Mouse (Mus musculus) limb, embryonic 11.5 days (tissue): ENCODE measurements around the gene Usp28. TPM values are rescaled to one million over a fixed set of nuclear protein-coding genes. Genes with fewer than 3 reads are reported as not detected.

Source experiments
- ATAC-seq: fragments of 200-750 bp; cut with Nextera tagmentation; 2 replicates; pipeline ENCODE4 v1.8.0; 2017; ENCODE audit warnings: low read depth; ENCODE audit not compliant: insufficient number of reproducible peaks, low FRiP score, low TSS enrichment
- DNase-seq: peaks from one replicate; pipeline ENCODE4 v3.0.0-alpha.2; 2015; ENCODE audit warnings: low spot score
- H3K27ac ChIP-seq: fragments of 300-500 bp; sonication (generic); replicated peaks from 2 replicates; pipeline ENCODE4 v1.5.1; 2014; ENCODE audit warnings: low read depth, mild to moderate bottlenecking, low read length
- H3K27me3 ChIP-seq: fragments of 300-500 bp; sonication (generic); 2 replicates; pipeline ENCODE4 v1.6.1; 2014; ENCODE audit warnings: mild to moderate bottlenecking, low read length, mixed read lengths; ENCODE audit not compliant: control insufficient read depth, insufficient read depth
- H3K36me3 ChIP-seq: fragments of 300-500 bp; sonication (generic); 2 replicates; pipeline ENCODE4 v1.6.1; 2014; ENCODE audit warnings: mild to moderate bottlenecking, low read length, moderate library complexity, mixed read lengths; ENCODE audit not compliant: control insufficient read depth, insufficient read depth
- H3K4me1 ChIP-seq: fragments of 300-500 bp; sonication (generic); 2 replicates; pipeline ENCODE4 v1.6.1; 2014; ENCODE audit warnings: low read length, mixed read lengths; ENCODE audit not compliant: control insufficient read depth, insufficient read depth
- H3K4me2 ChIP-seq: fragments of 300-500 bp; sonication (generic); 2 replicates; pipeline ENCODE4 v1.6.1; 2014; ENCODE audit warnings: low read depth, mild to moderate bottlenecking, moderate library complexity; ENCODE audit not compliant: severe bottlenecking
- H3K4me3 ChIP-seq: fragments of 300-500 bp; sonication (generic); 2 replicates; pipeline ENCODE4 v1.5.1; 2014; ENCODE audit warnings: low read depth, low read length
- H3K9ac ChIP-seq: fragments of 300-500 bp; sonication (generic); 2 replicates; pipeline ENCODE4 v1.6.1; 2014; ENCODE audit warnings: mild to moderate bottlenecking, low read length
- H3K9me3 ChIP-seq: fragments of 300-500 bp; sonication (generic); 2 replicates; pipeline ENCODE4 v1.6.1; 2016; ENCODE audit warnings: low read length; ENCODE audit not compliant: control insufficient read depth
- WGBS: fragments of 180-500 bp; shearing (Covaris S2); extraction: QIAGEN DNeasy Blood & Tissue Kit; methylation state at CpG from one replicate; pipeline ENCODE4 v1.1.7; 2014; 5-methylcytosine and 5-hydroxymethylcytosine counted together
- polyA plus RNA-seq: library from polyadenylated mRNA; unstranded; fragments of >200 nt; fragmentation: Nextera tagmentation; extraction: Ambion mirVana; gene quantifications from 2 replicates; pipeline ENCODE4 v1.2.1, GENCODE M21; 2014

Gene Usp28
- polyA plus RNA-seq = 41.6 and 42.4 TPM in 2 replicates

- peak; percentile 96 for ATAC-seq
- Histone ChIP-seq H3K4me3 (peak within 1 kb of the TSS; percentile 54), H3K36me3 (no peaks in the 10 kb centered on the region), H3K4me2 (peak within 1 kb of the TSS; percentile 74), H3K4me1 (peaks cover 8% of the 10 kb centered on the region; the same call in 1 of the 2 replicates), H3K9ac (peak within 1 kb of the TSS; percentile 69), H3K9me3 (no peaks in the 10 kb centered on the region), H3K27ac (peak within 1 kb of the TSS; percentile 56; the same call in 1 of the 2 replicates), H3K27me3 (no peaks in the 10 kb centered on the region)
- peak; percentile 99 for DNase-seq
- WGBS = under 1% methylated on average over 83 of the region's 94 CpGs
Measured at GRCm38 (mm10) chr9:48984845-48985707, at the start of gene Usp28. Usp28 (plus strand) TSS chr9:48985375.

GRCm38 (mm10) chr9:48942349-48942748 lies 42.8 kb upstream of the Usp28 start:
- Histone ChIP-seq H3K4me3 (no peak overlapping the region), H3K9ac (no peak overlapping the region), H3K36me3 (no peaks in the 10 kb centered on the region), H3K4me1 (no peaks in the 10 kb centered on the region), H3K4me2 (no peak overlapping the region), H3K27me3 (no peaks in the 10 kb centered on the region), H3K9me3 (no peaks in the 10 kb centered on the region), H3K27ac (no peak overlapping the region)
- 86% methylated on average over 1 of the region's 1 CpGs for WGBS
- no peak for DNase-seq
- no peak for ATAC-seq

GRCm38 (mm10) chr9:48947565-48947964 lies 37.6 kb upstream of the Usp28 start:
- no peaks in the 10 kb centered on the region for H3K36me3 ChIP-seq
- no peak for ATAC-seq
- WGBS = 88% methylated on average over 4 of the region's 4 CpGs

GRCm38 (mm10) chr9:48961314-48961713 lies 23.9 kb upstream of the Usp28 start:
- no peaks in the 10 kb centered on the region for H3K27me3 ChIP-seq
- H3K4me1 ChIP-seq = no peaks in the 10 kb centered on the region
- H3K27ac ChIP-seq = no peak overlapping the region
- WGBS = 32% methylated on average over 12 of the region's 12 CpGs
- H3K4me3 ChIP-seq = no peak overlapping the region
- no peak overlapping the region for H3K9ac ChIP-seq
- no peak overlapping the region for H3K4me2 ChIP-seq
- ATAC-seq (no peak), DNase-seq (no peak)
- no peaks in the 10 kb centered on the region for H3K9me3 ChIP-seq
- H3K36me3 ChIP-seq = no peaks in the 10 kb centered on the region

More at GRCm38 (mm10) chr9:48947565-48947964, 37.6 kb upstream of the Usp28 start:
- H3K9me3 ChIP-seq = no peaks in the 10 kb centered on the region
- H3K27me3 ChIP-seq = no peaks in the 10 kb centered on the region
- no peak overlapping the region for H3K9ac ChIP-seq
- H3K27ac ChIP-seq = no peak overlapping the region
- H3K4me1 ChIP-seq = no peaks in the 10 kb centered on the region
- H3K4me2 ChIP-seq = no peak overlapping the region
- H3K4me3 ChIP-seq = no peak overlapping the region
- no peak for DNase-seq

- Histone ChIP-seq H3K9ac (no peak overlapping the region), H3K9me3 (no peaks in the 10 kb centered on the region), H3K4me2 (no peak overlapping the region), H3K4me1 (no peaks in the 10 kb centered on the region), H3K27ac (no peak overlapping the region), H3K4me3 (no peak overlapping the region), H3K27me3 (no peaks in the 10 kb centered on the region), H3K36me3 (no peaks in the 10 kb centered on the region)
- DNase-seq = no peak
- ATAC-seq = no peak
- WGBS = 43% methylated on average over 7 of the region's 7 CpGs
Measured at GRCm38 (mm10) chr9:48962131-48962530, 23.0 kb upstream of the Usp28 start.

- Histone ChIP-seq H3K36me3 (no peaks in the 10 kb centered on the region), H3K4me1 (no peaks in the 10 kb centered on the region), H3K4me2 (no peak within 1 kb of the TSS), H3K27me3 (no peaks in the 10 kb centered on the region), H3K4me3 (no peak within 1 kb of the TSS), H3K9ac (no peak within 1 kb of the TSS), H3K27ac (no peak within 1 kb of the TSS), H3K9me3 (no peaks in the 10 kb centered on the region)
- no peak for ATAC-seq
- WGBS = 61% methylated on average over 7 of the region's 7 CpGs
- no peak for DNase-seq
Measured at GRCm38 (mm10) chr9:48964587-48965040, 20.6 kb upstream of the Usp28 start, which contains the start of gene Htr3b. Htr3b (minus strand) TSS chr9:48964990.

GRCm38 (mm10) chr9:48972494-48972893 lies 12.7 kb upstream of the Usp28 start:
- 25% methylated on average over 3 of the region's 3 CpGs for WGBS
- H3K9ac ChIP-seq = no peak overlapping the region
- H3K27me3 ChIP-seq = no peaks in the 10 kb centered on the region
- H3K9me3 ChIP-seq = no peaks in the 10 kb centered on the region
- no peak overlapping the region for H3K4me2 ChIP-seq
- DNase-seq (peak; percentile 72), ATAC-seq (no peak)
- no peaks in the 10 kb centered on the region for H3K4me1 ChIP-seq
- H3K27ac ChIP-seq = no peak overlapping the region
- no peak overlapping the region for H3K4me3 ChIP-seq
- no peaks in the 10 kb centered on the region for H3K36me3 ChIP-seq

- WGBS = 80% methylated on average over 6 of the region's 6 CpGs
- no peaks in the 10 kb centered on the region for H3K9me3 ChIP-seq
- H3K27me3 ChIP-seq = no peaks in the 10 kb centered on the region
- H3K27ac ChIP-seq = no peak overlapping the region
- no peaks in the 10 kb centered on the region for H3K36me3 ChIP-seq
- H3K4me1 ChIP-seq = no peaks in the 10 kb centered on the region
- no peak overlapping the region for H3K4me3 ChIP-seq
- no peak for ATAC-seq
- H3K9ac ChIP-seq = no peak overlapping the region
- H3K4me2 ChIP-seq = no peak overlapping the region
- no peak for DNase-seq
Measured at GRCm38 (mm10) chr9:48976661-48977355, 8.4 kb upstream of the Usp28 start.
